Mouse (Mus musculus): Measurements from ENCODE around the gene Smim24. TPM values are rescaled to one million over a fixed set of nuclear protein-coding genes. Genes with fewer than 3 reads are reported as not detected.

Smim24 gene
- polyA plus RNA-seq, 1 experiment from 2014 or later: 3.8 TPM

- Histone ChIP-seq H3K4me3 (ENCODE audit: control insufficient read depth in 1 of 2, insufficient read depth in 1 of 2, low read depth in 1 of 2, low read length in 2 of 2) (no peak overlapping the region; a peak in 1 of 4 replicates), H3K9ac (ENCODE audit: low read length) (peak overlapping the region; percentile 59), H3K4me1 (ENCODE audit: control insufficient read depth in 2 of 2, insufficient read depth in 2 of 2, low read length in 2 of 2) (peaks cover 28 to 47% of the 10 kb centered on the region in 2 experiments), H3K27ac (replicated peaks in 1 of 2; ENCODE audit: control insufficient read depth in 1 of 2, insufficient read depth in 1 of 2, low read depth in 2 of 2, low read length in 2 of 2) (peak overlapping the region; percentile 90 to 91), H3K27me3 (ENCODE audit: control insufficient read depth, insufficient read depth, low read length) (no peaks in the 10 kb centered on the region), H3K4me2 (ENCODE audit: low read length) (peak overlapping the region; percentile 49), H3K36me3 (ENCODE audit: control insufficient read depth, insufficient read depth, low read length) (peaks cover 87% of the 10 kb centered on the region), H3K9me3 (ENCODE audit: control insufficient read depth, low read length) (no peaks in the 10 kb centered on the region)
- ATAC-seq (ENCODE audit: insufficient number of reproducible peaks, insufficient read depth, low FRiP score, low read depth): 0 out of 2 replicates have a peak, but pooled peaks have one; percentile 9
- 10% methylated on average over 7 of the region's 7 CpGs for WGBS
These were observed 9.4 kb downstream of the Smim24 start for GRCm38 (mm10) chr10:81402227-81402765.

- Histone ChIP-seq H3K9ac (ENCODE audit: low read length) (peak overlapping the region; percentile 59; the same call in 1 of the 2 replicates), H3K4me2 (ENCODE audit: low read length) (no peak overlapping the region), H3K9me3 (ENCODE audit: control insufficient read depth, low read length) (no peaks in the 10 kb centered on the region), H3K36me3 (ENCODE audit: control insufficient read depth, insufficient read depth, low read length) (peaks cover 83% of the 10 kb centered on the region), H3K4me3 (ENCODE audit: control insufficient read depth in 1 of 2, insufficient read depth in 1 of 2, low read depth in 1 of 2, low read length in 2 of 2) (no peak overlapping the region), H3K27ac (replicated peaks in 1 of 2; ENCODE audit: control insufficient read depth in 1 of 2, insufficient read depth in 1 of 2, low read depth in 2 of 2, low read length in 2 of 2) (peak overlapping the region in 1 of 2 experiments; percentile 91; a peak in 2 of 4 replicates), H3K27me3 (ENCODE audit: control insufficient read depth, insufficient read depth, low read length) (no peaks in the 10 kb centered on the region), H3K4me1 (ENCODE audit: control insufficient read depth in 2 of 2, insufficient read depth in 2 of 2, low read length in 2 of 2) (peaks cover 40 to 59% of the 10 kb centered on the region in 2 experiments)
- WGBS: 74% methylated on average over 10 of the region's 10 CpGs
- no peak for ATAC-seq (ENCODE audit: insufficient number of reproducible peaks, insufficient read depth, low FRiP score, low read depth)
These were observed 10.7 kb downstream of the Smim24 start for GRCm38 (mm10) chr10:81403511-81403910.

DNA sequence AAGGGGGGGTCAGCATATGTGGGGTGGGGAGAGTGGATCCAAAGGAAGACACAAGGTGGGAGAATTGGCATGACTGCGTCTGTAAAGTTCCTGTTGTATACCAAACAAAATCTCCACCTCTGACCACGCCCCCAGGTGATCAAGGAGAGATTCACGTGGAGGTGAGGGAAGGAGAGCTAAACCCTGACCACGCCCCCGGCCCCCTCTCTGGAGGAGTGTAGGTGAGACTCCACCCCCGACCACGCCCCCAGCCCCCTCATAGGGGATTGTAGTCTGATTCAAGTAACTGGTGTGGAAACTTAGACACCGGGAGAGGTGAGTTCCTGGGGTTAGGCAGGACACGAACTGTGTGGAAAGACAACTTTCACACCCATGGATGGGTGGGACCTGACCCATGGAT, 11.2 kb downstream of the Smim24 start:
- H3K27ac ChIP-seq (replicated peaks in 1 of 2; ENCODE audit: control insufficient read depth in 1 of 2, insufficient read depth in 1 of 2, low read depth in 2 of 2, low read length in 2 of 2): no peak overlapping the region
- H3K9me3 ChIP-seq (ENCODE audit: control insufficient read depth, low read length): no peaks in the 10 kb centered on the region
- no peak overlapping the region for H3K4me3 ChIP-seq (ENCODE audit: control insufficient read depth in 1 of 2, insufficient read depth in 1 of 2, low read depth in 1 of 2, low read length in 2 of 2)
- no peak overlapping the region for H3K9ac ChIP-seq (ENCODE audit: low read length)
- peaks cover 44 to 65% of the 10 kb centered on the region in 2 experiments for H3K4me1 ChIP-seq (ENCODE audit: control insufficient read depth in 2 of 2, insufficient read depth in 2 of 2, low read length in 2 of 2)
- peaks cover 78% of the 10 kb centered on the region for H3K36me3 ChIP-seq (ENCODE audit: control insufficient read depth, insufficient read depth, low read length)
- ATAC-seq (ENCODE audit: insufficient number of reproducible peaks, insufficient read depth, low FRiP score, low read depth): no peak
- H3K4me2 ChIP-seq (ENCODE audit: low read length): no peak overlapping the region
- no peaks in the 10 kb centered on the region for H3K27me3 ChIP-seq (ENCODE audit: control insufficient read depth, insufficient read depth, low read length)
- 36% methylated on average over 9 of the region's 9 CpGs for WGBS

GRCm38 (mm10) chr10:81404720-81405119, 11.9 kb downstream of the Smim24 start:
- H3K27ac ChIP-seq (replicated peaks in 1 of 2; ENCODE audit: control insufficient read depth in 1 of 2, insufficient read depth in 1 of 2, low read depth in 2 of 2, low read length in 2 of 2): no peak overlapping the region

DNA sequence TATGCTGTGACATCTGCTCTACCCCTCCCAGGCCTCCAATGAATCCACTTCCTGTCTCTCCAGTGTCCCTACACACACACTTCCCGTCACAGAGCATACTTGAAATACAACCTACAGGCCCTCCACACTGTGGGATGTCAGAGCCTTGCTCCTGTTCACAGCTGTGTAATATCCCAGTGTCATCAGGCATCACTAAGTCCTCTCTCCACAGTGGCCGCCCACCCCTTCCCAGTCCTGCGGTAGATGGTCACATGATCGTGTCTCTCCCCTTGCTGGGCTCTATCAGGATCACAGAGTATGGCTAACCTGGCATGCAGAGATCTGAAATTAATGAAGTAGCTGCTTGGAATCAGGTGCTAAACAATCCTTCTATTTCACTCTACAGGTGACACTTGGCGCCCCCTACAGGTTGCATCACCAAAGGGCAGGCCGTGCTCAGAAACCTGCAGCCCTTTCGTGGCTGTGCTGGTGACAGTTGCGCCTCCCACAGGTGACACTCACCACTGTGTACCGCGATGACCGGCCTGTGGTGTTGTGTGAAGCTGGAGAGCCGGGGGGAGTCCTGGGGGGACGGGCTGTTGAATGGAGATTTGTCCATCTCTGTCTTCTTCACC, 12.8 kb downstream of the Smim24 start:
- H3K9ac ChIP-seq (ENCODE audit: low read length): no peak overlapping the region
- H3K9me3 ChIP-seq (ENCODE audit: control insufficient read depth, low read length): no peaks in the 10 kb centered on the region
- H3K4me2 ChIP-seq (ENCODE audit: low read length): 0 out of 2 replicates have a peak overlapping the region, but pooled peaks have one; percentile 56
- 48% methylated on average over 13 of the region's 13 CpGs for WGBS
- H3K4me1 ChIP-seq (ENCODE audit: control insufficient read depth in 2 of 2, insufficient read depth in 2 of 2, low read length in 2 of 2): peaks cover 48 to 80% of the 10 kb centered on the region in 2 experiments
- peaks cover 62% of the 10 kb centered on the region for H3K36me3 ChIP-seq (ENCODE audit: control insufficient read depth, insufficient read depth, low read length)
- H3K27me3 ChIP-seq (ENCODE audit: control insufficient read depth, insufficient read depth, low read length): no peaks in the 10 kb centered on the region
- ATAC-seq (ENCODE audit: insufficient number of reproducible peaks, insufficient read depth, low FRiP score, low read depth): no peak
- H3K27ac ChIP-seq (replicated peaks in 1 of 2; ENCODE audit: control insufficient read depth in 1 of 2, insufficient read depth in 1 of 2, low read depth in 2 of 2, low read length in 2 of 2): peak overlapping the region in 1 of 2 experiments; percentile 11; a peak in 1 of 4 replicates
- no peak overlapping the region for H3K4me3 ChIP-seq (ENCODE audit: control insufficient read depth in 1 of 2, insufficient read depth in 1 of 2, low read depth in 1 of 2, low read length in 2 of 2)

More at GRCm38 (mm10) chr10:81404720-81405119, 11.9 kb downstream of the Smim24 start:
- peaks cover 44 to 71% of the 10 kb centered on the region in 2 experiments for H3K4me1 ChIP-seq (ENCODE audit: control insufficient read depth in 2 of 2, insufficient read depth in 2 of 2, low read length in 2 of 2)
- no peak overlapping the region for H3K4me3 ChIP-seq (ENCODE audit: control insufficient read depth in 1 of 2, insufficient read depth in 1 of 2, low read depth in 1 of 2, low read length in 2 of 2)
- no peaks in the 10 kb centered on the region for H3K9me3 ChIP-seq (ENCODE audit: control insufficient read depth, low read length)
- H3K36me3 ChIP-seq (ENCODE audit: control insufficient read depth, insufficient read depth, low read length): peaks cover 72% of the 10 kb centered on the region
- no peak for ATAC-seq (ENCODE audit: insufficient number of reproducible peaks, insufficient read depth, low FRiP score, low read depth)
- no peak overlapping the region for H3K4me2 ChIP-seq (ENCODE audit: low read length)
- no peaks in the 10 kb centered on the region for H3K27me3 ChIP-seq (ENCODE audit: control insufficient read depth, insufficient read depth, low read length)
- WGBS: 64% methylated on average over 18 of the region's 18 CpGs
- H3K9ac ChIP-seq (ENCODE audit: low read length): no peak overlapping the region

DNA sequence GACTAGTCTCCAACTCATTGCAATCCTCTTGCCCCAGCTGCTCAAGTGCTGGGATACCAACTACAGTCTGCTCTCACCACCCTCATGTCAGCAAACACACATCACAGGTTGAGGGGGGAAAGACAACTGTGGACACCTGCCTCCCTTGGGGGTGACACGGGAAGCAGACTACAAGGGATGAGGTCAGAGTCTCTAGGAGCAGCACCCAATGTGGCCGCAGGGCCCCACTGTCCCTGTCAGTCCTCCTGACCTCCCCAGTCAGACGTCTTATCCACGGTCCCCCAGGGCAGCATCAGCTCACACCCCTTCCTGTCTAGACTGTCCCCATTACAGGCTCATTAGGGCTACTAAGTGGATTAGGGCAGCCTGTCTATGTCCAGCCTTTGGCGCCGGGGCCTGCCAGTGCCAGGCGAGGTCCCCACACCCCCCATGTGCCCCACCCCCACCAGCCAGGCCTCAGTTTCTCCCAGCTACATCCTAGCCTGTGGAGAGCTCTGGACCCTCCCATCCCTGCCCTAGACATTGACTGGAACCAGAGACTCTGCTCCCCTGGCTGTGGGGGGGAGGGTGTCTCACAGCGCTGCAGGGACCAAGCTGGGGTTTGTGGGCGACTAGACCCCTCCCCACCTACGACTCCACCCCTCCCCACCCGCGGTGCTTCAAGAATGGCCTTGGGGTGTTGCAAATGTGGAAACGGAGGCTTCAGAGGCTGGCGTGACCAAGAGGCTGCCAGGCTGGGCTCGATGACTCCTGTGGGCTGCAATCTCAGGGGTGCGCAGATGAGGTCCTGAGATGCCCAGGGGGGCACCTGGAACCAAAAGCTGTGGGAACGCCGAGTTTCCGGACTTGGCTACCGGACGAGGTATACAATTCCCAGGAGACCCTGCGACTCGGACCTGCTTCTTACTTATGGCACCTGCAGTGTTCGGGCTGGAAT, 13.9 kb downstream of the Smim24 start:
- Histone ChIP-seq H3K9ac (ENCODE audit: low read length) (peak overlapping the region; percentile 64), H3K9me3 (ENCODE audit: control insufficient read depth, low read length) (no peaks in the 10 kb centered on the region), H3K4me3 (ENCODE audit: control insufficient read depth in 1 of 2, insufficient read depth in 1 of 2, low read depth in 1 of 2, low read length in 2 of 2) (peak overlapping the region; percentile 26 to 34), H3K4me1 (ENCODE audit: control insufficient read depth in 2 of 2, insufficient read depth in 2 of 2, low read length in 2 of 2) (peaks cover 50 to 80% of the 10 kb centered on the region in 2 experiments), H3K4me2 (ENCODE audit: low read length) (peak overlapping the region; percentile 56), H3K27me3 (ENCODE audit: control insufficient read depth, insufficient read depth, low read length) (no peaks in the 10 kb centered on the region), H3K27ac (replicated peaks in 1 of 2; ENCODE audit: control insufficient read depth in 1 of 2, insufficient read depth in 1 of 2, low read depth in 2 of 2, low read length in 2 of 2) (peak overlapping the region; percentile 42 to 97), H3K36me3 (ENCODE audit: control insufficient read depth, insufficient read depth, low read length) (peaks cover 56% of the 10 kb centered on the region)
- ATAC-seq (ENCODE audit: insufficient number of reproducible peaks, insufficient read depth, low FRiP score, low read depth): no peak
- 27% methylated on average over 24 of the region's 24 CpGs for WGBS

Measured in heart, embryonic 14.5 days (tissue).